Mouse (Mus musculus): ENCODE results near the gene Kcnq1.

- TF ChIP-seq CTCF (IDR thresholded peaks at IDR 0.05 in 2 of 3, conservative IDR thresholded peaks at IDR 0.05 in 1 of 3; ENCODE audit: control insufficient read depth in 1 of 3, insufficient read depth in 1 of 3, low read depth in 2 of 3, low read length in 3 of 3, poor library complexity in 1 of 3, severe bottlenecking in 1 of 3) (no peak), MAZ (IDR thresholded peaks at IDR 0.05; ENCODE audit: low read depth, low read length) (no peak), TAL1 (IDR thresholded peaks at IDR 0.05; ENCODE audit: low read length) (no peak), POLR2AphosphoS2 (IDR thresholded peaks at IDR 0.05; ENCODE audit: low read length) (no peak), NELFE (IDR thresholded peaks at IDR 0.05; ENCODE audit: low read depth, low read length) (no peak), NRF1 (IDR thresholded peaks at IDR 0.05; ENCODE audit: insufficient read depth, low read depth, low read length, poor library complexity, severe bottlenecking) (no peak), GABPA (IDR thresholded peaks at IDR 0.05; ENCODE audit: low read depth, low read length) (no peak), E2F4 (IDR thresholded peaks at IDR 0.05; ENCODE audit: borderline replicate concordance, low read depth, low read length) (no peak), POLR2A (IDR thresholded peaks at IDR 0.05; ENCODE audit: control insufficient read depth in 1 of 2, insufficient read depth in 1 of 2, low read depth in 1 of 2, low read length in 2 of 2, poor library complexity in 1 of 2) (no peak), RAD21 (IDR thresholded peaks at IDR 0.05; ENCODE audit: low read depth, low read length) (no peak), ZKSCAN1 (IDR thresholded peaks at IDR 0.05; ENCODE audit: low read depth, low read length) (no peak), EP300 (IDR thresholded peaks at IDR 0.05; ENCODE audit: low read depth in 1 of 2, low read length in 2 of 2) (no peak)
Observed at GRCm38 (mm10) chr7:143187181-143187580, 81.0 kb downstream of the Kcnq1 start.

Data from MEL (cell line).